Mouse (Mus musculus) gastrocnemius, adult 18-20 months (tissue): ENCODE data around the gene Ccnc. TPM values are rescaled to one million over a fixed set of nuclear protein-coding genes. Genes with fewer than 3 reads are reported as not detected.

ENCODE experiments used
- DNase-seq: peaks from one replicate; pipeline ENCODE4 v3.0.0; 2021; ENCODE audit warnings: low spot score
- total RNA-seq, 2 experiments: library from RNA; stranded (reverse); gene quantifications; 2 replicates each; pipeline ENCODE4 v1.2.3; 2021

Gene Ccnc
- total RNA-seq, 2 experiments from 2014 or later, result 8.5 to 10.7 TPM

- DNase-seq, result no peak
Measured at GRCm38 (mm10) chr4:21801013-21801412, 73.5 kb downstream of the Ccnc start.

- DNase-seq, result no peak
Measured at GRCm38 (mm10) chr4:21801620-21802019, 74.1 kb downstream of the Ccnc start.

GRCm38 (mm10) chr4:21807204-21807603, 79.7 kb downstream of the Ccnc start:
- DNase-seq, result no peak

Other genes with a start within 250 kb of the Ccnc start
- not detected for gene Prdm13, start 41.7 kb upstream of the Ccnc start, total RNA-seq
- 10 to 100 TPM; 16.9 to 18.5 TPM for gene Usp45, start 39.5 kb downstream of the Ccnc start, total RNA-seq
- 10 to 100 TPM; 14.5 to 15.0 TPM for gene Tstd3, start 39.5 kb downstream of the Ccnc start, total RNA-seq
- 10 to 100 TPM; 31.8 to 32.6 TPM for gene Pnisr, start 119.9 kb downstream of the Ccnc start, total RNA-seq
- gene Coq3, start 152.0 kb downstream of the Ccnc start, total RNA-seq, result 10 to 100 TPM; 15.1 to 16.2 TPM
- under 1 TPM; 0.46 to 0.55 TPM for gene Faxc, start 203.6 kb downstream of the Ccnc start, total RNA-seq